Mouse (Mus musculus) left cerebral cortex, adult 11 months (tissue): Measurements from ENCODE around the gene Vsnl1.

Experiments
- DNase-seq: peaks from one replicate; pipeline ENCODE4 v3.0.0; 2022; ENCODE audit warnings: low spot score

Vsnl1 gene

GRCm38 (mm10) chr12:11276632-11277031, 159.8 kb downstream of the Vsnl1 start:
- DNase-seq = no peak
